Mouse (Mus musculus): ENCODE data around the gene Rgl1.

The Rgl1 gene

DNA sequence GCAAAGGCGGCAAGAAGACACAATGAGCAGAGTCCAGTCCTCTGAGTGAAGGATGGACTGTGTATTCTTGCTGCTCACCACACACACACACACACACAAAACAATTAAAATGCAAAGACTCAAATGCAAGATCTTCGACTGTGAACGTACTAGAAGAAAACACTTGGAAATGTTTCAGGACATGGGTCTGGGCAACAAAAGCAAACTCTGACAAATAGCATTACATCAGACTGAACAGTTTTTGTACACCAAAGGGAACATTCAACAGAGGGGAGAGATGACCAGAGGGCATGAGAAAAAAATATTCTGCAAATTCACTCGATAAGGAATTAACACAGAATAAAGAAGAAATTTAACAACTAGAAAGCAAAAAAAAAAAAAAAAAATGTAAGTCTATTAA, 52.2 kb downstream of the Rgl1 start:
- no peak for DNase-seq

- no peak for DNase-seq
Measured at GRCm38 (mm10) chr1:152711037-152711436, 55.1 kb downstream of the Rgl1 start.

- DNase-seq: no peak
Measured at GRCm38 (mm10) chr1:152707560-152707959, 58.6 kb downstream of the Rgl1 start.

- no peak for DNase-seq
Measured at GRCm38 (mm10) chr1:152703941-152704340, 62.2 kb downstream of the Rgl1 start.

GRCm38 (mm10) chr1:152702920-152703319, 63.2 kb downstream of the Rgl1 start:
- no peak for DNase-seq

DNA sequence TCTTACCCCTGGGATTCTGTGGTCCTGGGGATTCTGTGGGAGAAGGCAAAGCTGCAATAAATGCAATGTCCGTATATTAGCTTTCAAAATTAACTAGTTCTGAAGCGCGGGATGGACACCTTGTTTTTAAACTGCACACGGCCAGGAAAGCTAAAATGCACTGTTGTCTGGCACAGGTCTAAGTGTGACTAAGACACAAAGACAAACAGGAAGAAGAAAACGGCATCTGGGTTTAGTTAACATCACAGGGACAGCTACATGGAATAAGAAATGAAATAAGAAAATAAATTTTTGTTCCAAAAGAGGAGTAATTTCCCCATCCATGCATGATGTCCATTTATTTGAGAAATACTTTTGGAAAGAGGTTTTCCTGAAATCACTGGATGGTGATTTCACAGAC, 65.1 kb downstream of the Rgl1 start:
- DNase-seq: no peak

DNA sequence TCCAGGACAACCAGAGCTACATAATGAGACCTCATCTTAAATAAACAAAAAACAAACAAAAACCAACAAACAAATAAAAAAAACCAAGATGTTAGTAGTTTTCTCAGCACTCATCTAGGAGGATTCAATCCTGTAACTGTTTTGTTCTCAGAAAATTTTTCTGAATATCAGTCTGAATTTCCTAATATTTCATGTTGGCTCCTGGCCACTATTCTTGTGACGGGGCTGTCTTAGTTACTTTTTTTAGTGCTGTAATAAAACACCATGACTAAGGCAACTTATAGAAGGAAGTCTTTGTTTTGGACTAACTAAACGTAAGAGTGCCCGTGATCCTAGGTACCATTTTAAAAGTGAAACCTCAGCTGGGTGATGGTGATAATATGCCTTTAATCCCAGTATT, 68.8 kb downstream of the Rgl1 start:
- DNase-seq: no peak

DNA sequence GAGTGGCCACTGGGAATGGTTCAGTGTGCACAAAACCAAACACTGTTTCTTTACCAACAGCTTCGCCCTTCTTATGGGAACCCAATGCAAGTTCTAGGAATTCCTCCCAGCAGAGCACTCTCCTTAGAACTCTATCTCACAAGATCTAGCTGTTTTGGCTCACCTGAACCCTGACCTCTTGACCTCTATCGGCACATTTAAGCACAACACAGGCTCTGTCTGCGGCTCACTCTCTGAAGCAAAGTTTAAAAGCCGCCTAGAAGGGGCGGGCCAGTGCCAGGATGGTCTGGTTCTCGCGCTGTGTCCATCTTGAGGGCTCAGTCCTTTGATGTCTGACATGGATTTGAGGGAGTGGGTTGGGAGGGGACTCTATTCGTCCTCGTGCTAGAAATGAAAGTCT, 70.7 kb downstream of the Rgl1 start:
- no peak for DNase-seq

GRCm38 (mm10) chr1:152689968-152690367, 76.2 kb downstream of the Rgl1 start:
- no peak for DNase-seq

DNA sequence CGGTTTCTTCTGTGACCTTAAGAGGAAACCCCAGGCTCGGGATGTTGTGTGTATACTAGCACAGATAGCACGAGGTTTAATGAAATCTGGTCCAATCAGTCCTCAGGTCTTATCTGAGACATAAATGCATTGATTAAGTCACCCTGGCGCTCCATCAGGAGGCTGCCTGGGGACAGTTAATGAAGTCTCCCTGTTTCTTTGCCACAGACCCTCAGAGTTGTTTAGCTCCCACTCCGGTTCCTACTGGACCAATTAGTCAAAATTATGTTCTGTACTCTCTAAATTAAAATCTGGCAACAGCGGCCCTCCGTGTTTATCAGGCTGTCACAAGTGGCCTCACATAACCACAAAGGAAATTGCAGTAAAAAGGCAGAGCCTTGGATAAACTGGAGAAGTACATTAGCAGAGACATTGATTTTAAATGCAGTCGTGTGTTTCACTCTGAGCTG, 78.4 kb downstream of the Rgl1 start:
- DNase-seq: no peak

- DNase-seq: no peak
Measured at GRCm38 (mm10) chr1:152687099-152687730, 78.9 kb downstream of the Rgl1 start.

DNA sequence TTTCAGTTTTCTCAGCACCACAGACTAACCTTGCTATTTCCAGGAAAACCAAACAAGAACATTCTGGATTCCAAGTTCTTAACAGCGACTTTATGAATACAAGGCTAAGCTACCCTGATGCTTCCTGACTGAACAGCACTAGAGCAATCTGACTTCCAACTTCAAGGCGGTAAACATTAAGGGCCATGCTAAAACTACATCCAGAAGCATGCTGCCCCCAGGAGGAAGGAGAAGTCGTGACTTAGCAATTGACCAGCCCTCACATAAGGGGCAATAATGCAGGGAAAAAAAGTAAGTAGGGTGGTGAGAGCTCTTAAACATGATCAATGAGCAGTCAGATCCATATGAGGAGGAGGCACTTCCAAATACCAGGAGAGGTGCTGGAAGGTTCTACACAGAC, 80.6 kb downstream of the Rgl1 start:
- no peak for DNase-seq

DNA sequence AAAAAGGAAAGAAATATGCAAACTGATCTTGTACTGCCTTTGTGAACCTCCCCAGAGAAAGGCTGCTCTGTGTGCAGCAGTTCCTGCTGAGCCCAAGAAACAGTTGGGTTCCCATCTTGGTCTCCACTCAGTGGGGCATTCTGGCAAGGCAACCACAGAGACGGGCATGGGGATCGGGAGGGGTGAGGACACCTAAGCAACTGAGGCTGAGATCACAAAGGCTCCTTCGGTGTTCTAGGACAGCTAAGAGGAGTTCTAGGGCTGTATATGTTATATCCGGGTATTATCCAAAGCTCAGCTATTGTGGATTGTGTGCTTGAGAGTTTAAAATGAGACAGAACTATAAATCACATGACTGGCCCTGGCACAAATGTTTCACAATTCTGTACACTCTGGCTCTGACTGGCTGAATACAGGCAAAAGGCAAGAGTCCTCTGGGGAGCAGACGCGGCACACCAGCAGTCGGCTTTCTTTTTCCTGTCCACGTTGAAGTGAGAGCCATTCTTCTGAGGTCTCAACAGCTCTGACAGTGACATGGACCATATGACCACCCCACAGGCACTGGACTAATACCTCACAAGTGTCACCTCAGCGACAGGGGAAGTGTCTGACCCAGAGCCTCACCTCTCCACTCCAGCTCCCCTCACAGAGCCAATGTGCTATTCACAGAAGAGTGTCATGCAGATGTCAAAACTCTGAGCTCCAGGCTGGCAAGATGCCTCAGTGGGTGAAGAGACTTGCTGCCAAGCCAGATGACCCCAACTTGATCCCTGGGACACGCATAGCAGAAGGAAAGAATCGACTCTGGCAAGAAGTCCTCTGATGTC, 83.6 kb downstream of the Rgl1 start:
- DNase-seq: no peak

GRCm38 (mm10) chr1:152681676-152682367, 84.3 kb downstream of the Rgl1 start:
- DNase-seq: no peak

DNA sequence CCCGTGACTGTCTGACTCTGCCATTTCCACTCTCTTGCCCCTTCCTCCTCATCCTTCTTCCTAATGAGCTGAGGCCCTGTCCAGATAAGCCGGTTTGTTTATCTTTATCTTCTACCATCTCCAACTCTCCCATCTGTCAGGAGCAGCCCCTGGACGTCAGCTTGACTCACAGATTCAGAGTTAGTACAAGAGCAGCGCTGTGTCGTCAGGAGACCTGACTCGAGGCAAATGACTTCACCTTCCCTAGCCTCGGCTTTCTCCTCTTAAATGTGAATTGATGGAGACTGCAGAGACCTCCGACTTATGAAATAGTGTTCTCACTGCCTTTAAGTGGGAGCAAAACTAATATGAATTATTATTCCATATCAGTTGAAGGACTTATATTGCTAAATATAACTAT, 85.0 kb downstream of the Rgl1 start:
- DNase-seq: no peak

DNA sequence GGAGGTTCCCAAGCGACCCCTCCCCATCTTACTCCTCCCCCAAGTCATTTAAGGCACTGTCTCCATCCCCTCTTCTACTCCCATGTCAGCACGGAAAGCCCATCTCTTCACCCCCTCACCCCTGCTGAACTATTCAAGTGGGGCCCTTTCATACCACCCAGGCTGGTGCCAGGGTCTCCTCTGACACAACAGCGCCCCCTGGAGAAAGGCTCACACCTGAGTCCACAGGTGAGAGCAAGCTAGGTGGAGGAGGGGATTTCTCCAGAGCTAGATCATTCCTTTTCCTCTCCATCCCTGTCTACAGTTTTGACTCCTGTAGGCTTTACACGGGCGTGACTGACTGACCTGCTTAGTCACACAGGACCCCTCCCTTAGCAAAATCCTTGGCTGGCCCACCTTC, 87.7 kb downstream of the Rgl1 start:
- DNase-seq: no peak

DNA sequence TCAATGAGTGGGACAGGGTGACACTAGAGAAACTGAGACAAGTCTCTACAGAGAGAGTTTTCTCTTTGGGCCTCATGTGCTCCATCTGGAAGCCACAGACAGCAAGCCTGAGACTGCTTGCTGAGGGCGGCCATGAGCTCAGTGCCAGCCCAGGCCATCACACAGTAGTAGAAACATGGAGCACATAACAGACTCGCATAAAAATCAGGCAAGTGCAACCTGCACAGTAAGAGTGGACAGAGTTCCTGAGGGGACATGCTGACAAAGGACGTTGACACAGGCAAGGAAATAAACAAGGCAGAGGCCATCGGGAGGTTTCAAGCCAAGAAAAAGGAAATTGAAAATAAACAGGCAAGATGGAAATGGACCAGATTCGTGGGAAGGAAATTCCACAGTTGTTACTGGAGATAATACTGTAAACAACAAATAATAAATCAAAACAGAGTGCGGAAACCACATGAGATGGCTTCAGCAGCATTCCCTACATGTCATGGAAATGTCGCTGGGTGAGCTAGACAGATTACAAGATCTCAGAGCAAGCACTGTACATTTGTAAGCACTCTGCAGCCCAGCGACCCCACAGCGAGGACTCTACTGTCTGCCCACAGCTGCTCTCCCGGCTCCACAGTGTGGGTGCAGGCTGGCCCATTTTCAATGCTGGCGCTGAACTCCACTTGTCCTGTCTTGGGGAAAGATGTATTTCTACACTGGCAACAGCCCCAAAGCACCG, 88.5 kb downstream of the Rgl1 start:
- DNase-seq: no peak

DNA sequence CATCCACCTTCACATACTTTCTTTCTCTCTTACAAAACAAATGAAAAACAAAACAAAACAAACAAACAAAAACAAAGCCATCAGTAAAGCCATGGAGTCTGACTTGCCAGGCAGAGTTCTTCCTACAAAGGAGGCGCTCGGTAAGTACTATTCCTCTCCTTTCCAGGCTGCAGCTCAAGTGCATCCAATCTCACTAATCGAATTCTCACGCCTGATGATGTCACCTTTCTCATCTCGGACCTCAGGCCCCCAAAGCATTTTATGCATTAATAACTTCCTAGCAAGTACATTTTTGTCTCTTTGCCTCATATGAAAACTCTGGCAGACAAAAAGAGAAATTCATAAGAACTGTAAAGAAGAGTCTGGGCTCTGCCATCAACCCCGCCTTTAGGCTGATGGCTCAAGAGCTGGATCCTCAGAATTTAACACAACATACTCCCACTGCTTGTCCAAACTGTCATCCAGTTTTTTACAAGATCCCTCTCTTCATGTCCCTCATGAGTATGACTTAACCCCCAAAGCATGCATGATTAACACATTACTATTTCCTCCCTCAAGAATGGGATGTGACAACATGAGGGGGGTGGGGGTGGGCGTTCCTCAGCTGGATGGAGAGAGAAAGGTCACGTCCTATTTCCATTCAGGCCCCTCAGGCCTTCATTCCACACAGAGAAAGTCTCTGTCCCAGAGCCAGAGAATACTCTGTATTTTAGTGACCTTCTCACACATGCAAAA, 96.5 kb downstream of the Rgl1 start:
- no peak for DNase-seq

- no peak for DNase-seq
Measured at GRCm38 (mm10) chr1:152660436-152660835, 105.7 kb downstream of the Rgl1 start.

- no peak for DNase-seq
Measured at GRCm38 (mm10) chr1:152659961-152660360, 106.2 kb downstream of the Rgl1 start.

DNA sequence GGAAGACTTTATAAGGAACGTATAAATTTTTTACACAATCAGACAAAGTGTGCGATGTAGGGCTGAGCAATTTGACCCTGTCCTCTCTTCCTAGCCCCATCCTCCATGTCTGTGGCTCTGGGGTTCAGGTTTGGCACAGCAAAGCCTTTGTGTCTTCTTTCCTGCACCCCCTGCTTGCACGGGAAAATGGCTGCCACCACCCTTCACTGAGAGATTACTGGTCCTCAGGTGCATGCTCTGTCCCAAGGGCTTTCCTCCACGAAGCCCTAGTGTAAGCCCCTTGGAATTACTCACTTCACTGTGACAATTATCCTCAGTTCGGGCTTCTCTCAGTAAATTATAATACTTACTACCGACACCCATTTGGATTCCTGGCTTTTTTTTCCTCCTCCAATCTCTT, 109.5 kb downstream of the Rgl1 start:
- DNase-seq: no peak

DNA sequence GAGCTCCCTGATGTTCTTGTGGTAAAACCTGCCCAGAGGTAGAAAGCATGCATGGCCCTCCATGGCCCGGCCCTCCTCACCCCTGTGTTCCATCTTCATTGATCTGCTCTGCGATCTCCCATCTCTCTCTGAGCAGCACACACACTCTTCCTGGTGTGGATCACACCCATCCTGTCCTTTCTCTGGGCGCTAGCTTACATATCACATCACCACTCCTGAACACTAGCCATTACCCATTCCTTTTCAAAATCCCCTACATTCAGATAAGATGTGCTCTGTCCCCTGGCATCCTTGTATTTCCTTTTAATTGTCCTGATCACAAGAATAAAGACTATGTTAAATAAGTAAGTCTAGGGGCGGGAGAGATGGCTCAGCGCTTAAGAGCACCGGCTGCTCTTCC, 111.3 kb downstream of the Rgl1 start:
- DNase-seq: no peak

DNA sequence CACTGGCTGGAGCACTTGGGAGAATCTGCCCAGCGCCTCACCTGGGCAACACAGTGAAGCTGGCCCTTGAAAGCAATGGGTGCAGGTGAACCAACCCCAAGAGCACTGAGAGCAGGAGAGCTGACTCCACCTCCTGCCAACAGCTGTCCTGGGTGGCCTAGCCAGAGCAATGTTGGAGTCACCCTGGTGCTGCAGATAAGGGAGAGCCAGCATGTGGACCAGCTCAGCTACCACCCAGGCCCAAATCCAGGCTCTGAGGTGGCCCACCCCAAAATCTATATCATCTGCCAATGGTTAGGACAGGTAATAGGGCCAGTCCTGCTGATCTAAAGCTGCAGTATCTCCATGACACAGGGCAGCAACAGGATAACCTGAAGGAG, 114.7 kb downstream of the Rgl1 start:
- DNase-seq: no peak

Data from cerebellum, adult 11 months (tissue).